Mouse (Mus musculus): ENCODE results near the gene 4930583I09Rik.

Gene 4930583I09Rik

DNA sequence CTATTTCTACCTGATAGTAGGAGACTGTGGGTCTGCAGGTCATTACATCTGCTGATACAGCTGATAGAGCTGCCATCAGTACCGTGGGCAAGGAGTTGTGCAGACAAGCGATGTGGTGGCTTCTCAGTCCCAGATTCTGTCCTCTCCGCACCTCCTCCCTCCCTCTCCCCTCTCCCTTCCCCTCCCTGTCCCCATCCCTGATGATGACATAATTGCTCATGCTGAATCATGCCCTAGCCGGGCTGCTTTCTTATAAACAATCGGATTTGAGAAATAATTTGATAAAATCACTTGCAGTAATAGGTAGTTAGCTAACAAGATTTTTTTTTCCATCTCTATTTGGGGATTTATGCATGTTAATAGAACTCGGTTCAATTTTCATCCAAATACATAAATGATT is at the start of gene 4930583I09Rik:
TSS of gene 4930583I09Rik (minus strand) at position 144 of the 400 bp plus-strand sequence.
- DNase-seq (ENCODE audit: low read depth, low spot score): no peak

DNA sequence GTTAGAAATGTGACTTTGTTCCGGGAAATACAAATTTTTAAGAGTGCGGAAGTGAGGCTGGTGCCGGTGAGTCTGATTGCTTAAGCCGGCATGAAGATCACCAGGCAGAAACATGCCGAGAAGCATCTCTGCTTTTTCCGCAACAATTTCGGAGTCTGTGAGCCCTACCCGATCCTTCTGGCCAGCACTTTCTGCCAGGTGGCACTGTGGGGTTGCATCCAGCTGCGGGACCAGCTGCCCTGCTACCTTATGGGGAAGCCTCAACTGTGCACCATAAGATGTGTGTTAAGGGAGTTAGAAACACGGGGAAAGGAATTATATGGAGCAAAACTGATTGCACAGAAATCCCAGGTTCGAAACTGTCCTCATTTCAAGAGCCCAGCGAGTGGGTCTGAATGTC is 40.2 kb upstream of the 4930583I09Rik start:
- DNase-seq (ENCODE audit: low read depth, low spot score): no peak

DNA sequence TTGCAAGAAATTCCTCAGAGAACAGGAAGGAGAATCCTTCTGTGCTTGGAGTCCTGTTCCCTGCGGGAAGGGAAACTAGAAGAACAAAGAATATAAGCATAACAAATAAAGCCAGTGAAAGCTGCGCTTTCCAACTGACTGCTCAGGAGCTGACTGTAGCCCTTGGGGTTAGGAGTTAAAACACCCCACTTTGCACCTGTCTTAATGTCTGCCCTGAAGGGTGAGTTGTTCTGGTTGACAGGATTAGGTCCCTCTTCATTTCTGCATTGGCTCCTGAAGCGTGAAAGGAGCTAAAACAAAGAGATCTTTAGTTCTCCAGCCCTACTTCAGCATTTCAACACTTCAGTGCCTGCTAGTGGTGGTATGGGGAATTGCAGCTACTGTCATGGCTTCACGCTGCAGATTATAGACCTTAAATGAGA is 37.8 kb upstream of the 4930583I09Rik start:
- peak; percentile 93 for DNase-seq (ENCODE audit: low read depth, low spot score)

DNA sequence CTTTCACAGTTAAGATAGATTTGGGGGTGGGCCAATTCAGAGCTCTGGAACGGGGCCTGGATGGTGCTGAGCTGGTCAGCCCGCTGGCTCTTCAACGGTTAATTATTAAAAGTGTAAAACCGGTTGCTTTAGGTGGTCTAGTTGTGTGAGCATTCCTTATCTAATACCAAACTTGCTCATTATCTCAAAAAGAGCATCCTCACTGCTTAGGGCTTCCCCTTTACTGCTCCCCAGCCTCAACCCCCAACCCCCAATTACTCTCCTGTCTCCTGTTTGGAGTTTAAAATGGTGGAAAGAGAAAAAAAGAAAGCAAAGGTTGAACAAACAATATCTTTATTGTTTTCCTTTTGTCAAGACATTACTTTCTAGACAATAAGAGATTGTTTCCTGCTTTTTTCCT is 27.9 kb upstream of the 4930583I09Rik start:
- DNase-seq (ENCODE audit: low read depth, low spot score): no peak

DNA sequence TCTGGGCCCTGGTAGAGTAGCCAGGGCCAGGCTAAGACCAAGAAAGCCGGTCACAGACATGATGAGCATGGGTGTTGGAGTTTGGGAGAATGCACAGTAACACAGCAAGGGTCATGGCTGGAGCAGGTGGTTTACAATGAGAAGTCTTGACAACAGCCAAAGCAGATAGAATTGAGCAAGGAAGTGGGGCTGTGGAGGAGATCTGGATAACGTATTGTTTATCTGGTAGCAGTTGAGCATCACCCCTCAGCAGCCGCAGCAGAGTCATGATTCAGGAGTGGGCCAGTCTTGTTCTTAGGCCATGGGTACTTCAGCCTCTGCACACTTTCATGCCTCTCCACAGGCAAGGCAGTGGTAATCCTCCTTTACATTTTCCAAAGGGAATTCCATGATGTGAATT is 25.1 kb upstream of the 4930583I09Rik start:
- no peak for DNase-seq (ENCODE audit: low read depth, low spot score)

DNA sequence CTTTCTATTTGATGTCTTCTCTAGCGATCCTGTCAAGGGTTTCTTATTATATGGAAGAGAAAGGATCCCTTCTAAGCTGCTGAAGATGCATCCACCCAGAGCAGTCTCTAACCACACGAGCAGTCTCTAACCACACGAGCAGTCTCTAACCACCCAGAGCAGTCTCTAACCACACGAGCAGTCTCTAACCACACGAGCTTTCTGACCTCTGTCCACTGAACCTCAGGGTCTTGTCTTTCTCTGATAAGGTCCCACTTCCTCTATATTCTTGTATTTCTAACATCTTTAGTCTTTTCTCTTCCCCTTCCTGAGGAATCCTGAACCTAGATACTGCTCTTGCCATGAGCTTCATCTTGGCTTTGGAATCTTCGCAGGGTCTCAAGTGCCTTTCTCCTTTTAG is 23.0 kb upstream of the 4930583I09Rik start:
- no peak for DNase-seq (ENCODE audit: low read depth, low spot score)

DNA sequence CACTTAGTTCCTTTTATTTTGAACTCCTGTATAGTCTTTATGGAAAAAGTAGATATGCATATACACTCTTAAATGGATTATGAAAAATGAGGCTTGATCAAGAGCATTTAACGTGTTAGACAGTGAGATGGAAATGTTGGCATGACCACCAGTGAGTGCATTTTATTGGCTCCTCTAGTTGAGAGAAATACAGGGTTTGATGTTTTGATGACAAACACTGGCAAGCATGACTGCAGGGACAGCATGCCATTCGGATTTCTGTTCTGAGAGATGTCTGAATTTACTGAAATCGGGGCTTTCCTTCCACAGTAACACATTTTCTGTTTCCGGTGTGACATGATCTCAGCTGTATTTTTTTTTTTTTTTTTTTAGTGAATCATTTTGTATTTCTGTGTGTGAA is 12.2 kb upstream of the 4930583I09Rik start:
- DNase-seq (ENCODE audit: low read depth, low spot score): no peak

DNA sequence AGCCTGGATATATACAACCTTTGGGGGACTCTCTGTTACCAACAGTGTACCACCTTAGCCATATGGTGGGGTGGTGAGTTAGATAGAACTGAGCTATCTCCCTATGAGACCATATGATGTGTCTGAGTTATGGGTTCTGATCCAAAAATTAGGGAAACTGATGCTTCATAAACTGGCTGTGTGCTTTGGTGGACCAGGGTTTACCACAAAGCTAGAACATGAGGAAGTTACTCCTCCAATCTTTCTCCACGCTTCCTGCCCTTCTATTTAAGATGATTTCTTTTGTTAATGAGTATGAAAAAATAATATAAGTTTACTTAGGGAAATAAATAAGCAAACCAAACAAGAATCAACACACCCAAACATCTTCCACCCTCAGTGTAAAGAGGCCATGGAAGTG is 10.8 kb upstream of the 4930583I09Rik start:
- DNase-seq (ENCODE audit: low read depth, low spot score): no peak

DNA sequence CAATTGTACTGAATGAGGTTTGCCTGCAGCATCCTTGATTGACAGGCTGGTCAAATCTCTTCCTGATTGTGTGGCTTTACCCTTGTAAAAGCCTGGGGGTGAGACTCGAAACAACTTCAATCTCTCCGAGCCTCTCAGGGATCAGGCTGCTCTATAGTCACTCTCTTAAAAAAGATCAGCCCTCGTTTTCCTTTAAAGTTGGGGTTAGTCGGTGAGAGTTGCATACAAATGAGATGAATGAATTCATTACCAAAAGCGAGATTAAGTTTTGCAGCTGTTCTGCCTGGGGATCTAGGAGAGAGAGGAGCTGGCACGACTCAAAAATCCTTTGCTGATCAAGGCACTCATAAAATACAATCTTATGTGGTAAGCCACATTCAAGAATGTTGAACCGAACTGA is 1.0 kb upstream of the 4930583I09Rik start:
- no peak for DNase-seq (ENCODE audit: low read depth, low spot score)

DNA sequence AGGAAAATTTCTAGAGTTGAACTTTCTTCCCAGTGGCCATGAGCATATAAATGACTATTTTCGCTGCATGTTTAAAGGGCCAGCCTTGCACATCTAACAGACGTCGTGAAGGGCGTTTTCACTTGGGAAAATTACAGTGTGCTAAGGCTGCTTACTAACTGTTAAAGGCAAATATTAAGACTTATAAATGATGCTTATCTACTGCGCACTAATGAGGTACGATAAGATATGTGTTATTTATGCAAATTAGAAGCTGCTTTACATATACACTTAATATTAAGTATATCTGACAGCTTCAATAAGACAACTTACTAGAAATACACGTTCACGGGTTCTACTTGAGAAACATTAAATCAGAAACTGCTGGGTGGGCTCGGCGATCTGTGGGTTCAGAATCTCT is 481 bp upstream of the 4930583I09Rik start:
- DNase-seq (ENCODE audit: low read depth, low spot score): no peak

DNA sequence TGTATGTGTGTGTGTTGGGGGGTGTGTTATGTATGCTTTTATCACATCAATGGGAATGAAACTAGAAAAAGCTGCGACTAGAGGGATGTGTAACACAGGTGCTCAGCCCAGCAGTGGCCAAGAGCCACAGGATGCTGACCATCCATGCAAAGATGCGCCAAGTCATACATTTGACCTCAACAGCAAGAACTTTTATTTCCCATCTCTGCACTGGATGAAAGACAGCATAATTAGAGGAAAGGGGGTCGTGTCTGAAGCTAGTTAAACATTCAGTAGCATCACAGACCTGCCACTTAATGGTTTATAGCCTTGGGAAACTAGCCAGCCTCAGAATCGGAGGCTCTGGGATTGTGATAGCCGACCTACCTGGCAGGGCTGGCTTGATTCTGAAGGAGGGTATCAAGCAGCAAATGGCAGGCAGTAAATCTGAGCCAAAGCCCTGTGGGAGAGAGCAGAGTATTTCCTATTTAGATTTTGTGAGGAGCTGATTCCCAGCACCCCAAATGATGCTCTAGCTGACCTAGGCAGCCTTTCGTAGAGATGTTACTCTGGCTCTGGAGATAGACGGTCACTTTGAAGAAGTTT is 1.9 kb downstream of the 4930583I09Rik start:
- no peak for DNase-seq (ENCODE audit: low read depth, low spot score)

DNA sequence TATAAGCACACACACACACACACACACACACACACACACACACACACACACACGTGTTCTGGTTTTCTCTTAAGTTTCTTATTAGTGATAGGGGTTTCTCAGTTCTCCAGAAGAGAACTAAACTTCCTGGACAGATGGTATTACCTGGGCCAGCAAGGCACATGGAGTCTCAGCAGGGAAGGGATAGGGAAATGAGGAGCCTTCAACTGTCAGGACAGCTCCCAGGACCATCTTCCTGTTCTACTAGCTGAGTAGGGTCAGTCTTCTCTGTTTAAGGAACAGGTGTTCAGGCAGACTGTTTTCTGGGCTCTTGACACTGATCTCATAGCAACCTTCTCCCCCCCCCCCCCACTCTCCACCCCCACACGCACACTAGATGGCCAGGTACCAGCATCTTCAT is 2.8 kb downstream of the 4930583I09Rik start:
- DNase-seq (ENCODE audit: low read depth, low spot score): no peak

DNA sequence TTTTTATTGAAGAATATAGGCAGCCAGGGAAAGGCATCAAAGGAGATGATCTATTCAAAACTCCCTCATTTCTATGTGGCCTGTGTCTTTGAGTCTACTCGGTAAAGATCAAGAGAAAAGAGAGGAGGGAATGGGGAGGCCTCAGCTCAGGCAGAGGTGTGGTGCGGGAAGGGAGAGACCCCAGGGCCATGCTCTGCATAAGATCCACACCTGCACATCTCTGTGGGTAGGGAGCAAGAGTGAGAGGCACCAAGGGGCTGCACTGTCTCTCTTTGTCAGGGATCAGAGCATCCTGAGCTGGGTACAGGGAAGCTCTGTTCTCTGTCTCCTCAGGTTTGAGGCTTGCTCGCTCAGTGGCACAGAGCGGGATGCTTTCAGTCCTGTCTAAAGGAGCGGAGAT is 8.4 kb downstream of the 4930583I09Rik start:
- no peak for DNase-seq (ENCODE audit: low read depth, low spot score)

DNA sequence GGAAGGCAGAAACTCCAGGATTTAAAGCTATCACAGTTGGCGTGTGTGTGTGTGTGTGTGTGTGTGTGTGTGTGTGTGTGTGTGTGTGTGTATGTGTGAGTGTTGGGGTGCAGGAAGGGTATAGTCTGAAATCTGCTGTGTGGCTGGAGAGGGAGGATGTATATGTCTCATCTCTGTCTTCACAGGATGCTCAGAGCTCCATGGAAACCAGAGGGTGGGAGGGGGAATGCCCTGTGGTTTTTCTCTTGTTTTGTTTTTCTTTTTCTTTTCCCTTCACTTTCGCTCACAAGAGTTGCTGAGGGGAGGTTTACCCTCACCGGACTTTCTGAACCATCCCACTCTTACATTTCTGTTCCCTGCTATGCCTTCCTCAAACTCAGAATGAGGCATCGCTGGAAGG is 9.0 kb downstream of the 4930583I09Rik start:
- no peak for DNase-seq (ENCODE audit: low read depth, low spot score)

DNA sequence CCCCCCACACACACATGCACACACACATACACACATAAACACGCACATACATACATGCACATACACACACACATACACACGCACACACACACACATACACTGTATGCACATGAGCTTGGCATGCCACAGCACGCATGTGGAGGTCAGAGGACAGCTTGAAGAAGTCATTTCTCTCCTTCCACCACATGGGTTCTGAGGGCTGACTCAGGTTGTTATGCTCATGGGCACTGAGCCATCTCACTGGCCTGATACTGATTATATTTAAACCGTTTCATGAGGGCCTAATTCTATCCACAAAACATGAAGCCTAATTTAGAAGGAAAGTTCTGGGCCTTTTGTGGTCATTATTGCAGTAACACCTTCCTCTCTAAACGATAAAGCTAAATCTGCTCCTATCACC is 13.3 kb downstream of the 4930583I09Rik start:
- no peak for DNase-seq (ENCODE audit: low read depth, low spot score)

DNA sequence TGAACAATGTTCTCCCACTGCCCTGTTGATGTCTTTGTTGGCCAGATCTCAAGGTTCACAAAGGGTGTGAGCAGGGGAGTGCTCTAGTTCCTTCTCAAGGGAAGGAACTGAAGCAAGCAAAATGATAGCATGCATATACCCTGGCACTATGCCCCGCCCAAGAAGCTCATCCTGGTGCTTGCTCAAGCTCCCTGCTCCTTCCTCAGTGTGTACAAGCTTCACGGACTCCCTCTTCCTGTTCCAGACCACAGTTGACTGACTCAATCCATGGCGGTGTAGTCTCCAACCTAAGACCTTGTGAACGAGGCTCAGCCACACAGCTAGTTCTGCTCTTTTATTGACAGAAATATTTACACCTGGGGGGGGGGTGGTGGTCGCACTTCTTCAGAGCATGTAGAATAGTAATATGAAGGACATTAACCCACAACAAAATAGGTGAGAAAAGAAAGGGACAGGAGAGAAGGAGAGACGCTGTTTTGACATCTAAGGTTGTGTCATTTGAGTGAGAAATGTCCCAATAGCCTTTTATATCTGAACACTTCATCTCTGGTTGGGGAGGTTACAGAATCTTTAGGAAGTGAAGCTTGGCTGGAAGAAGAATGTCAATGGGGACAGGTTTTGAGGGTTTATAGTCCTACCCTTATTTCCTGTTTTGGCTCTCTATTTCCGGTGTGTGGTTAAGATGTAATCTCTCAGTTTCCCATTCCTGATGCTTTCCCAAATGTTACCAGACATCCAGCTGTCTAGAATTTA is 14.9 kb downstream of the 4930583I09Rik start:
- DNase-seq (ENCODE audit: low read depth, low spot score): no peak

DNA sequence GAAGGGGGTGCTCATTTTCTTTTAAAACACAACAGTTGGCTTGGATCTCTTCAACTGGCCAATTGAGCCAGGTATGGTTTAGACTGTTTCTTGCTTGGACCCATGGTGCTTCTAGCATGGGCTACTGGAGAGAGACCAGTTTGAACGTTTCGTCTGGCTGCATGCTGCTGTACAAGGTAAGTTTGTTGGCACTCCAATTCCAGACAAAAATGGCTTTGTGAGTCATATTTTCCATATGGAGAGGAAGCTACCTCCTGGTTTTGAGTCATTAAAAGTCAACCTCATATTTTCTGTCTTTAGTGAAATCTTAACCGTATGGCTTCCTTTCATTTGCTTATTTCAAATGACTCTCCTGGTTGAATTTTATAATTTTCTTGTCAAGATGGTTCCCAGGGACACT is 19.6 kb downstream of the 4930583I09Rik start:
- DNase-seq (ENCODE audit: low read depth, low spot score): no peak

DNA sequence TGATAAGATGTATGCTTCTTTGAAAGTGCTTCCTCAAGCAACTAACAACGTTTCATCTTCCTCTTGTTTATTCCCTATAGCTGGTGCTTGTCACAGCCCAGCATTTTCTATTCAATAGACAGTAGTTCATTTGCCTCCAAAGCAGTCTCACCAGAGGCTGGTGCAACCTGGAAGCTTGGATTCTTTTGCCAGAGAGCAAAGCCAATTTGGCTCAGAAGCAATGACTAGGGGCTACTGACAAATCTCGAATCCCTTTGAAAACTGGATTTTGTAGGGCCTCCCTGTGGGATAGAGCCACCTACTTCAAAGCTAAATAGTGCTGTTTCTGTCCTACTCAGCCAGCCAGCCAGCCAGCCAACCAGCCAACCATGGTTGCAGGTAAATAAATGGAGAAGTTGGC is 20.1 kb downstream of the 4930583I09Rik start:
- no peak for DNase-seq (ENCODE audit: low read depth, low spot score)

DNA sequence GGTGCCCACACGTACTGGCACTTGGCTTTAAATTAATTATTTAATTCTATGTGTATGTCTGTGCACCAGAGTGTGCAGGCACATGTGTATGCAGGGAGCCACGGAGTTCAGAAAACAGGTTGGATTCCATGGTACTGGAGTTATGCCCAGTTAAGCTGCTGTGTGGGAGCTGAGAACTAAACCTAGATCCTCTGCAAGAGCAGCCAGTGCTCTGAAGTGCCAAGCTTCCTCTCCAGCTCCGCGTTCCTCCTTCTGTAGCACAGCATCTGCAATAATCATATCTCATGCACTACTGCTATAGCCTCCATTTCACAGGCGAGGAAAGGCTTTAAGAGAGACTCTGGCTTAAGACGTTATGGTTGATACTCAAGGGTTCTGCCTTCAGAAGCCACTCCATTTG is 22.3 kb downstream of the 4930583I09Rik start:
- DNase-seq (ENCODE audit: low read depth, low spot score): no peak

DNA sequence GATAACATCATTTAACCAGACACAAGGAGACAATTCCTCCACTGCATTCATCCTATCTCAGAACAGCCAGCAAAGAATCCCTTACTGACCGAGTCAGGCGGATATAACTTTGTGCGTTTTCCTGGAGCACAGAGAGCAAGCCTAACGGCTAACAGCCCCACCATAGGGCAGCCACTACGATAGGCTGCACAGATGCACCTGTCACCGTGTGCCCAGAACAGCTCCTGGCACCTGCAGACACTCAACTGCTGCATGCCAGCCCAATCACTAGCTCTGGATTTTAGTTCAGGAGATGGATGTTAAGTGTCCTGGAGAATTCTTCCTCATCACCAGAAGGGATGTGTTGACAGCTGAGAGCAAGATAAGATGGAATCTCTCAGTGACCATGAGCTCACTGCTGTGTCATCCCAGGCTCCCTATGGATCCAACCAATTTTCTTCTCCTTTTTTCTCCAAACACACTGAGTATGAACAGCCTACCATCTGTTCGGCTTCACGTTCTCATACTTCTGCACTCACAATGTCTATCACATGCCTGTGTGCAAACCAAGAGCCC is 29.8 kb downstream of the 4930583I09Rik start:
- no peak for DNase-seq (ENCODE audit: low read depth, low spot score)

DNA sequence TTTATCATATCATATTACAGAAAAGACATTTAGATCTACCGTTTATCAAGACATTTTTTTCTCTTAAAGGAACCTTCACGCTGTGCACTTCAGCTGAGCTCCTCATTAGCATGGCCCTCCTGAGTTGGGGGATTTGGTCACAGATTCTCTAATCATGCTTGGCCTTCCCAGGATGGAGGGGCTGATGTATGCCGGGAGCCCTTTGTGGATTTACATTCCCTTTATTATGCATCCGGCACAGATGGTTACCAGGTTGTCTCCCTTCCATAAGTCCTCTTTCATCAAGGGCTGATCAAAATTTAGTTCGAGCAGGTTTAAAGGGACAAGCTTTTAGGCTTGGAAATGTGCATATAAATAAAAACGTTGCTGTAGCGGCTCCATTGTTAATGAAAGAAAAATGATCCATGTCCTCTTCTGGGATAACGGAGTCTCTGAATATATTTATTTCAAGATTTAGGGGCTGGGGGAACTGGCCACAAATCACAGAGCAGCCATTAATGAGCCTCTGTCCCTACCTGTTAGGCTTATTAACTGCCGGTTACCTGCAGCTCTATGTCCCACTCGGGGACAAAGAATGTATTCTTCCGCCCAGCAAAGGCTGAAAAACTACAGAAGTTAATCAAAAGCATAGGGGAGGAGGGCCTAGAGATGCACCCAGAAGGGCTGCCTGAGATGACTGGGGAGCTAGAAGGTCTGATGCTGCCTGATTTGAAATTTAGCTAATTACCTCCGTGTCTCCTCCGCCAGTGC is 31.3 kb downstream of the 4930583I09Rik start:
- DNase-seq (ENCODE audit: low read depth, low spot score): no peak

DNA sequence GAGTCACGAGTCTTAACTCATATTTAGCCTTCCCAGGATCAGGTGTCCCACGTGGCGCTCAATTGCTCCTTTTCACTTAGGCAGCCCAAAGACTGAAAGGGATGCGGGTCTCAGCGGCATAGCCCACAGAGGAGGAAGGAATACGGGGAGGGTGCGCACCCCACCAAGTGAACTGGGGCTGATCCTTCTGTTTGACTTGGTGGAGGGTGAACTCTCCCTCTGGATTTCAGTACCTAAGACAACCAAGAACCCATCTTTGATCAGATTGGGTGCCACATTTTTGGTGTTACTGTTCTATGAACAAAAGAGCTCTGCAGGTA is 33.0 kb downstream of the 4930583I09Rik start:
- no peak for DNase-seq (ENCODE audit: low read depth, low spot score)

Measured in ZHBTc4 (cell line).